Comparison of ENCODE assay signal across 8 mouse cellular contexts in the genomic region with DNA sequence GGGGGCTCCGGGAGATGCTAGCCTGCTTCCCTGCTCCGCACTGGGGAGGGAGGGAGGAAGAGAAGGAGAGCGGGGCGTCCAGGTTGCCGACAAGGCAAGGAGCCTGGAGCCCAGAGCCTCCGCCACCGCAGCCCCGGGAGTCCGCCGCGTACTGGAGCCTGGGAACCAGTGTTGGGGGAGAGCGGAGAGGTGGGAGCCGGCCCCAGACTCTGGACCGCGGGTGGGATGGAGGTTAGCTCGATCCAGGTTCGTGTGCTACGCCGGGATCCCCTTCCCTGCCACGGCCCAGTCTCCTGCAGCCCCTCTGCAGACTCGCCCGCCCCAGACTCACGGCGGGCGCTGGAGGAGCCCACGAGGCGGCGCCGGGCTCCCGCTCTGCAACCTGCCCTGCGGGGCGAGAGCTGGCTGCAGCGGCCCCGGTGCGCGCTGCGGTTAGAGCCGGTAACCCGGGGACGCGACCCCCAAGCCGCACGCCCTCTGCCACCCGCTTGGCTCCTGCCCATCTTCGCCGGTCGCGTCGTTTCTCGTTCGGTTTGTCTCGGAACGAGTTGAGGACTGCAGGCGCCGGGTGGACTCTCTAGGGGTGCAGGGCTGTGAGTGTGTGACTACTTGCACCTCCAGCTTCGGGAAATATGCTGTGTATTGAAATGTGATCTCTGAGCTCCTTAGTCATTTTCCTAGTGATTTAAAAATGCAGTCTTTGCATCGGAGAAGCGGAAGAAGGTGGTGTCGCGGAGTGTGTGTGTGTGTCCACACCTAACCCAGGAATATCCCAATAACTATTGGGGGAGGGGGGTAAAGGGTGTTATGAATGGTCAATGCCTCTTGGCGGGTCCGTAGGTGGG. TPM values are rescaled to one million over a fixed set of nuclear protein-coding genes. Genes with fewer than 3 reads are reported as not detected.
DNase-seq lines count a peak whose midpoint lies in the region; ATAC-seq and TF ChIP-seq lines count a peak whose summit lies in the region.

No protein-coding gene starts in this region.

- no peaks in the 10 kb centered on the region; the same call in 1 of the 2 replicates for H3K27me3 ChIP-seq in thymus, adult 2 months (ENCODE audit: control insufficient read depth, insufficient read depth, low read length)
- peaks cover 73% of the 10 kb centered on the region for H3K27me3 ChIP-seq in heart, embryonic 13.5 days (replicated peaks)
- peaks cover 8% of the 10 kb centered on the region; the same call in 1 of the 2 replicates for H3K27me3 ChIP-seq in kidney, embryonic 16.5 days (ENCODE audit: insufficient read depth, low read length)
- peaks cover 77% of the 10 kb centered on the region for H3K27me3 ChIP-seq in liver, postnatal 0 days (ENCODE audit: insufficient read depth, low read length)

- no peak for TF ChIP-seq CTCF in thymus, adult 2 months (IDR thresholded peaks at IDR 0.05; ENCODE audit: borderline replicate concordance, control insufficient read depth, extremely low read depth, insufficient read depth, low read length, poor library complexity)
- TF ChIP-seq CTCF in liver, postnatal 0 days (IDR thresholded peaks at IDR 0.05; ENCODE audit: low read depth): peak; percentile 11; the same call in 1 of the 2 replicates

- no peak overlapping the region for H3K27ac ChIP-seq in thymus, adult 2 months (ENCODE audit: control insufficient read depth, insufficient read depth, low read length)
- peak overlapping the region; percentile 40 for H3K27ac ChIP-seq in heart, embryonic 13.5 days (replicated peaks)
- H3K27ac ChIP-seq in kidney, embryonic 16.5 days (ENCODE audit: low read length): peak overlapping the region; percentile 71
- no peak overlapping the region for H3K27ac ChIP-seq in liver, postnatal 0 days (ENCODE audit: low read depth)

- 3% methylated on average over 62 of the region's 62 CpGs for whole genome bisulfite sequencing in thymus, adult 2 months
- under 1% methylated on average over 54 of the region's 62 CpGs for WGBS in heart, embryonic 13.5 days
- WGBS in kidney, embryonic 16.5 days: 1% methylated on average over 62 of the region's 62 CpGs
- 1% methylated on average over 62 of the region's 62 CpGs for WGBS in liver, postnatal 0 days (ENCODE audit: insufficient replicate concordance)

- peak overlapping the region; percentile 82 for H3K9ac ChIP-seq in heart, embryonic 13.5 days
- peak overlapping the region; percentile 81 for H3K9ac ChIP-seq in kidney, embryonic 16.5 days (replicated peaks; ENCODE audit: low read length)
- H3K9ac ChIP-seq in liver, postnatal 0 days (replicated peaks): no peak overlapping the region

- TF ChIP-seq EP300 in liver, postnatal 0 days (IDR thresholded peaks at IDR 0.05; ENCODE audit: low read depth): no peak

- DNase-seq in thymus, adult 2 months: no peak
- no peak for DNase-seq in thymus, adult 18-20 months
- peak; percentile 26 for DNase-seq in liver, postnatal 0 days
- DNase-seq in retina, postnatal 1 day: peak; percentile 78
- no peak for DNase-seq in thymus, postnatal 36 days

- peak overlapping the region; percentile 0; the same call in 1 of the 2 replicates for H3K4me3 ChIP-seq in thymus, adult 2 months (ENCODE audit: control insufficient read depth, insufficient read depth, low read length)
- H3K4me3 ChIP-seq in heart, embryonic 13.5 days: peak overlapping the region; percentile 68
- peak overlapping the region; percentile 74 for H3K4me3 ChIP-seq in kidney, embryonic 16.5 days (ENCODE audit: low read length)
- peak overlapping the region; percentile 37 for H3K4me3 ChIP-seq in liver, postnatal 0 days (ENCODE audit: low read depth, low read length)

- no peaks in the 10 kb centered on the region for H3K36me3 ChIP-seq in thymus, adult 2 months (ENCODE audit: control insufficient read depth, insufficient read depth, low read length)
- no peaks in the 10 kb centered on the region for H3K36me3 ChIP-seq in heart, embryonic 13.5 days
- H3K36me3 ChIP-seq in kidney, embryonic 16.5 days (ENCODE audit: insufficient read depth, low read length): no peaks in the 10 kb centered on the region
- H3K36me3 ChIP-seq in liver, postnatal 0 days (replicated peaks; ENCODE audit: insufficient read depth, low read length): no peaks in the 10 kb centered on the region

- peak; percentile 10; the same call in 1 of the 2 replicates for ATAC-seq in common myeloid progenitor, adult 5-6 weeks (replicated peaks; ENCODE audit: low read depth, poor library complexity, severe bottlenecking)
- peak; percentile 7; the same call in 1 of the 2 replicates for ATAC-seq in heart, embryonic 13.5 days (ENCODE audit: extremely low read depth, insufficient number of reproducible peaks, low FRiP score, low TSS enrichment)
- peak; percentile 53 for ATAC-seq in kidney, embryonic 16.5 days (ENCODE audit: low FRiP score, low TSS enrichment)
- no peak for ATAC-seq in liver, postnatal 0 days

- TF ChIP-seq POLR2A in thymus, adult 2 months (IDR thresholded peaks at IDR 0.05; ENCODE audit: control insufficient read depth, extremely low read depth, insufficient read depth, low read length, poor library complexity): no peak

- peak overlapping the region; percentile 86 for H3K4me2 ChIP-seq in heart, embryonic 13.5 days
- H3K4me2 ChIP-seq in kidney, embryonic 16.5 days (replicated peaks; ENCODE audit: low read depth, low read length): peak overlapping the region; percentile 84
- peak overlapping the region; percentile 63 for H3K4me2 ChIP-seq in liver, postnatal 0 days (ENCODE audit: low read depth, low read length)

- H3K4me1 ChIP-seq in thymus, adult 2 months (replicated peaks; ENCODE audit: control insufficient read depth, insufficient read depth, low read length): no peaks in the 10 kb centered on the region
- peaks cover 23% of the 10 kb centered on the region for H3K4me1 ChIP-seq in heart, embryonic 13.5 days
- H3K4me1 ChIP-seq in kidney, embryonic 16.5 days (ENCODE audit: insufficient read depth, low read length): peaks cover 24% of the 10 kb centered on the region
- H3K4me1 ChIP-seq in liver, postnatal 0 days (ENCODE audit: insufficient read depth): peaks cover 17% of the 10 kb centered on the region

- H3K9me3 ChIP-seq in heart, embryonic 13.5 days: no peaks in the 10 kb centered on the region
- H3K9me3 ChIP-seq in kidney, embryonic 16.5 days (ENCODE audit: low read length): no peaks in the 10 kb centered on the region
- H3K9me3 ChIP-seq in liver, postnatal 0 days (ENCODE audit: low read length): no peaks in the 10 kb centered on the region

RNA-seq across cellular contexts. Expression of gene Tenm4, which starts 39.7 kb away (rescaled TPM):
- polyA plus RNA-seq in thymus, adult 2 months (2012; rRNA removed): 2.7 and 2.9 TPM in 2 replicates
- total RNA-seq in common myeloid progenitor, adult 5-6 weeks (2017): not detected in 2 replicates
- 9.2 and 10.5 TPM in 2 replicates for polyA plus RNA-seq in heart, embryonic 13.5 days (2015; fragmentation: Nextera tagmentation; extraction: Ambion mirVana)
- polyA plus RNA-seq in kidney, embryonic 16.5 days (2015; fragmentation: Nextera tagmentation; extraction: Ambion mirVana): 39.7 and 43.8 TPM in 2 replicates
- polyA plus RNA-seq in liver, postnatal 0 days (2015; fragmentation: Nextera tagmentation; extraction: Ambion mirVana): 0.62 and 0.68 TPM in 2 replicates

Comparison
In these comparisons a context has a peak if more than half of its experiments do, and no peak if none do; other contexts are left out.
1. DNase-seq: peak in liver, postnatal 0 days (single experiment) and retina, postnatal 1 day (single experiment); none in thymus, adult 2 months (single experiment), thymus, adult 18-20 months (0 of 2) and thymus, postnatal 36 days (0 of 2).
2. H3K27ac ChIP-seq: peak in heart, embryonic 13.5 days (single experiment) and kidney, embryonic 16.5 days (single experiment); none in thymus, adult 2 months (single experiment) and liver, postnatal 0 days (single experiment).
3. H3K4me3 ChIP-seq: peak in every context shown above with its lines; median percentile 74 in kidney, embryonic 16.5 days; 68 in heart, embryonic 13.5 days; 37 in liver, postnatal 0 days; 0 in thymus, adult 2 months.
4. Peak in every context shown above with its lines, with median percentiles within 50 percentile points of each other: H3K4me2 ChIP-seq.